Mouse (Mus musculus): ENCODE measurements around the gene Olfr523.
"Not testable (repeated sequence)": the region's sequence is repeated elsewhere in the genome, so short reads cannot be mapped to it uniquely, and the experiment has no call there.

Gene Olfr523

DNA sequence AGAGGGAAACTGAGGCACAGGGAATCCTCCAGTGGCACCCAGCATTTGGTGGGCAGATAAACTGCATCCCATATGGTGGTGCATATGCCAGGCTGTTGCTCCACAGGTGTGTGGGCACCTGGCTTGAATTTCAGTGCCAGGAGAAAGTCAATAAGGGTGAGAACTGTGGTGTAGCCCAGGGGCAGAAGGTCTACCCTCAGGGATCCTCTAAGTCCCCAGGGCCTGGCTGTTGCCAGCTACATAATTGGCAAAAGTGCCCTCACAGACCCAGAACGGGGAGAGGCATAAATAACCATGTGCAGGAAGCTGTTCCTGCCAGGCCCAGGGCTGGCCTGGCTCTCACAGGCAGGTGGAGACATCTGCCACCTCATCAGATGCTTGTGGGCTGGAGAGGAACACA is at the start of gene Olfr523:
TSS of gene Olfr523 (plus strand) at position 282 of the 400 bp plus-strand sequence.
- no peak for DNase-seq (ENCODE audit: low spot score)

- no peak for DNase-seq (ENCODE audit: low spot score)
Measured at GRCm38 (mm10) chr7:140124382-140124781, 48.6 kb upstream of the Olfr523 start.

DNA sequence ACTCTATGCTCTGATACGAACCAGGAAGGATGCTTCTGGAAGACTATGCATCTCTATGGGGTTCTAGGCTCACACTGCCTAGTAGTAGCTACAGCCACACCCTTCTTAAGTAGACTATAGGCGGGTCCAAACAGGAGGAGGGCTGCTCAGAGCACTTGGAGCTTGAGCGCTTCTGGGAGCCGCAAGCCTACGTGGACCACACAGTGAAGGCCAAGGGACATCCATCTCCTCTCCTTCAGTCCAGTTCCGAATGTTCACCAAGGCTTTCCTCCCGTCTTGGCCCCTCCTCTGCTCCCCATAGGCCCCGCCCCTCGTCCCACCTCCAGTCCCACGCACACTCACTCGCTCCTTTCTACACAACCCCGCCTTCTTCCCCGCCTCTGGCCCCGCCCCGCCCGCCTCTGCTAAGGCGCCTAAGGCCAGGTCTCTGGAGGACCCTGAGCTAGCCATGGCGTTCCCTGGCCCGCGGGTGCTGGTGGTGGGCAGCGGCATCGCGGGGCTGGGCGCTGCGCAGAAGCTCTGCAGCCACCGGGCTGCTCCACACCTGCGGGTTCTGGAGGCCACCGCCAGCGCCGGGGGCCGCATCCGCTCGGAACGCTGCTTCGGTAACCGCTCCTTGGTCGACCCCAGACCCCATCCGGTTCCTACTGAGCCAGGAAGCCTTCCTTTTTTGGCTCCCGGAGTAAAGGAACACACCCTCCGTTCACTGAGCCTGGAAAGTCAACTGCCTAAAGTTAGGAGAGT is 47.6 kb upstream of the Olfr523 start:
- DNase-seq (ENCODE audit: low spot score), result peak; percentile 99

- DNase-seq (ENCODE audit: low spot score), result no peak
Measured at GRCm38 (mm10) chr7:140126022-140126350, 47.0 kb upstream of the Olfr523 start.

DNA sequence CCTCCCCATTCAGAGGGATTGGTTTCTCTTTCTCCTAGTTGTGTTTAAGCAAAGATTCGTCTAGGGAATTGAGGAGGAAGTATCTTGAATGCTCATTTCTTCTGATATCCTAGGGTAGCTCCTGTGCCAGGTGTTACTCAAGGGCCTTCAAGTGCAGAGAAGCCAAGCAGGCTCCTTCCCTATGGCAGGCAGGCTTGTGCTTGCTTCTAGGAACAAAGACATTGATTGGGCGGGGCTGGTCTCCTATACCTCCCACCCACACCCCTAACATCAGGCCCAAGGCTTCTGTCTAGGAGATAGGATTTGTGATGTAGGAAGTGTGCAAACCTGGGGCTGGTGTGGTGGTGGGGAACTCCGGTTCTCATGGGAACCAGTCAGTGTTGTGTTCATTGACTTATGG is 46.1 kb upstream of the Olfr523 start:
- DNase-seq (ENCODE audit: low spot score), result no peak

GRCm38 (mm10) chr7:140127911-140128310 is 45.1 kb upstream of the Olfr523 start:
- DNase-seq (ENCODE audit: low spot score), result no peak

GRCm38 (mm10) chr7:140132184-140132583 is 40.8 kb upstream of the Olfr523 start:
- DNase-seq (ENCODE audit: low spot score), result not testable (repeated sequence)

- not testable (repeated sequence) for DNase-seq (ENCODE audit: low spot score)
Measured at GRCm38 (mm10) chr7:140134033-140134432, 39.0 kb upstream of the Olfr523 start.

GRCm38 (mm10) chr7:140135106-140135770 is 37.8 kb upstream of the Olfr523 start:
- DNase-seq (ENCODE audit: low spot score), result no peak

DNA sequence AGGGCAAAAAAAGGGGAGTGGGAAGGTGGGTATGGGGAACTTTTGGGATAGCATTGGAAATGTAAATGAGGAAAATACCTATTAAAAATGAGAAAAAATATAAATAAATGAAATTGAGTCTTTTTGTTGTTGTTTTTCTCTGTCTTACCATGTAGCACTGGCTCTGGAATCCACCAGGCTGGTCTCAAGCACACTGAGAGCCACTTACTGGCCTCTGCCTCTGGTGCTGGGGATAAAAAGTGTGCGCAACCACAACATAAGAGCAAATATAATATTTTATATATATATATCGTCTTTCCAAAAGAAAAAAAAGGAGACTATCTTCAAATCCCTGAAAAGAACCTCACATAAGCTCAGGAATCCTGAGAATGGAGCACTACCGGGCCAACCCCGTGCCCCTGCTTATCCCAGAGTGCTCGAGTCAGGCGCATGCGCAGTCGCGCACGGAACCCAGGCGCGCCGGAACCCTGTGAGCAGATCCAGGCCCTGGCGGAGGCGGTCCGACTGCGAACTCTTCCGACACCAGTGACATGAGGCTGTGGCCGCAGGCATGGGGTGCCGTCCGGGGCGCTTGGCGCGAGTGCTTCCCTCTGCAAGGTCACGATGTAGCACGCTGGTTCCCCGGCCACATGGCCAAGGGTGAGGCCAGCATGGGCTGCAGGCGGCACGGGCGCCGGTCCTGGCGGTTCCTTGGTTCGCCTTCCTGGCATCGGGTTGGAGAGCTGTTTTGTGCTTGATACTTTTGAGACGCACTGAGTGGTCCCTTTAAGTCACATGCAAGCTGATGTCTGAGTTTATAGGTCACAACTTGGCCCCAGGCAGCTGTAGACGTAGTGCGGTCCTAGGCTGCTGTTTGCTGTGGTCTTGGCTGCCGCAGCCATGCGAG is 35.6 kb upstream of the Olfr523 start, which contains the start of gene Mtg1:
TSS of gene Mtg1 (plus strand) at position 430 of the 886 bp plus-strand sequence.
- DNase-seq (ENCODE audit: low spot score), result peak; percentile 97

- no peak for DNase-seq (ENCODE audit: low spot score)
Measured at GRCm38 (mm10) chr7:140138021-140138310, 35.1 kb upstream of the Olfr523 start.

DNA sequence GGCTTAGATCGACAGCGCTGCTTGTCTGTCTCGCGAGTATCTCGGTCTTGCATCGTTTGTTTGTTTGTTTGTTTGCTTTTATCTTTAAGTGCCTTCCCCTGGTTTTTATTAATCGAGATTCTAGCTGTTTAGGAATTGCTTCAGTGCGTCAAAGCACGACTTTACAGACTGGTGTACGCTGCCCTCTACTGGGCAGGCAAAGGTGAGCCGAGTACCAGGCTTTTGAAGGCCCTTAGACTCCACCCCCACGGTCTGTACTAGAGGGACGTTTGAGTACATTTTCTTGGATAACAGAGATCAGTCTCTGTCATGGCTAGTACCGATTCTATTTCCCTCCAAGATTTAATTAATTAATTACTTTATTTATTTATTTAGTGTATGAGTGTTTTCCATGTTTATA is 31.7 kb upstream of the Olfr523 start:
- peak; percentile 80 for DNase-seq (ENCODE audit: low spot score)

- DNase-seq (ENCODE audit: low spot score), result no peak
Measured at GRCm38 (mm10) chr7:140144550-140144949, 28.5 kb upstream of the Olfr523 start.

DNA sequence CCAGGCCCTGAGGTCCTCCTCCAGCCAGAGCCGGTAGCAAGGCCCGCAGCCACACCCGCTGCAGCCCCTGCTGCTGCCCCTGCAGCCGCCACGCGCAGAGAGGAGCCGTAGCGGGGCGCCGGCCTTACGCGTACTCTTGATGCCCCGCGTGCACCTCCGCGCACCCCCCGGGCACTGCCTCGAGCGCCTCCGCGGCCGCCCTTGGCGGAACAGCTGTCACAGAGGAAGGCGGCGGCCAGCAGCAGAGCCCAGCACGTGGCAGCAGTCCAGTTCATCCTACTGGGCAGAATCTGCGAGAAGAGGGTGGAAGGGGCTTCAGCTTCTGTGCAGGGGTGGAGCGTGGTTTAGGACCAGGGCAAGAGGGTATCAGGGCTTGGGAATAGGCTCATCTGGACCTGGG is 19.6 kb upstream of the Olfr523 start:
- peak; percentile 66 for DNase-seq (ENCODE audit: low spot score)

- DNase-seq (ENCODE audit: low spot score), result no peak
Measured at GRCm38 (mm10) chr7:140153829-140154217, 19.2 kb upstream of the Olfr523 start.

- no peak for DNase-seq (ENCODE audit: low spot score)
Measured at GRCm38 (mm10) chr7:140154218-140154927, 18.6 kb upstream of the Olfr523 start, which contains the start of gene Sprn. Sprn (minus strand) TSS chr7:140154877.

- DNase-seq (ENCODE audit: low spot score), result no peak
Measured at GRCm38 (mm10) chr7:140160363-140160762, 12.7 kb upstream of the Olfr523 start.

GRCm38 (mm10) chr7:140164664-140165063 is 8.4 kb upstream of the Olfr523 start, which contains the start of gene Olfr522:
Olfr522 (minus strand) TSS chr7:140164764.
- no peak for DNase-seq (ENCODE audit: low spot score)

GRCm38 (mm10) chr7:140167950-140168349 is 5.1 kb upstream of the Olfr523 start:
- DNase-seq (ENCODE audit: low spot score), result no peak

DNA sequence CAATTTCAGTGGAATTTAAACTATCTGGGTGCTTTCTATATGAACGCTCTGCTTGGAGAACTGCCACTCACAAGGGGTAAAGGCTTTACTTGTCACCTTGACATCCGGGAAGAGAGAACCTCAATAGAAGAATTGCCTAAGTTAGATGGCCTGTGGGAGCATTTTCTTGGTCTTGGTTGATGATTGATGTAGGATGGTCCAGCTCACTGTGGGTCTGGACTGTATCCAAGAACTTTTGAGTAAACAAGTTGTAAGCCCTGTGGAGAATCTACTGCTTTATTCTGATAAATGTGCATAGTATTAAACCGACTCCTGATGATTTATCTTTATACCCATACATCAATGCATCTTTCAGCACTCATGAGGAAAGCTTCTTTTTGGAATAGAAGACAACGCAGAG is 3.6 kb upstream of the Olfr523 start:
- DNase-seq (ENCODE audit: low spot score), result no peak

DNA sequence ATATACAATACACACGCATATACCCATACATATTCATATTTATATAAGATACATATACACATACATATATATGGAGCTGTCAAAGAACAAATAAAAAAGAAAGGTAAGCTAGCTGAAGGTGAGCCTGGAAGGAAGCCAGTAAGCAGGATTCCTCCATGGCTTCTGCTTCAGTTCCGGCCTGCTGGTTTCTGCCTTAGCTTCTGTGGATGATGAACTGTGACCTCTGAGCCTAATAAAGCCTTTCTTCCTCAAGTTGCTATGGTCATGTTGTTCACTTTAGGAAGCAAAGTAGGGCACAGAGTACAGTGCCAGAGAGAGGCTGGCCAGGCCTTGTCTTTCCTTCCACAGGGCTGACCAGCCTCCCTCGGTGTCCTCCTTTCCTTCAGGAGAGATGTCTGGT is 2.2 kb upstream of the Olfr523 start:
- no peak for DNase-seq (ENCODE audit: low spot score)

DNA sequence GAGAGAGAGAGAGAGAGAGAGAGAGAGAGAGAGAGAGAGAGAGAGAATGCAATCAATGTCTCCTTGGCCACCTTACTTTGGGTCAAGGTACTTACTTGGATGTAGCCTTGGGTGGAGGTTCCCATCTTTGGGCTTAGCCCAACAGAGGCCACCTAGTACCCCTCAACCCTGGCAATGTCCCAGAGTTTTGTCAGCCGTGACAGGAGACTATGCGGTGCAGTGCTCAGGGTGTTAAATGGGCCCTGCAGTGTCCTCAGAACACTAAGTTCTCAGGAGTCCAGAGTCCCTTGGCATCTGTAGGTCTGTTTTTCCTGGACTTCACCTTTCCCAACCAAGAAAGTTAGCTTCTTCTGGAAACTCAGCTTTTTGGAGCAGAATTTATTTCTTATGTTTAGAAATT is 6.2 kb downstream of the Olfr523 start:
- no peak for DNase-seq (ENCODE audit: low spot score)

Data from testis, postnatal 10 days (tissue).